Mouse (Mus musculus): ENCODE measurements at regions not wholly inside any gene's neighbourhood (a gene's known extent, or its start where the extent isn't known, plus 50 kb on each side); places are given as distances from the start of the nearest gene placed in this dataset.
"Not testable (repeated sequence)": the region's sequence is repeated elsewhere in the genome, so short reads cannot be mapped to it uniquely, and the experiment has no call there.

DNA sequence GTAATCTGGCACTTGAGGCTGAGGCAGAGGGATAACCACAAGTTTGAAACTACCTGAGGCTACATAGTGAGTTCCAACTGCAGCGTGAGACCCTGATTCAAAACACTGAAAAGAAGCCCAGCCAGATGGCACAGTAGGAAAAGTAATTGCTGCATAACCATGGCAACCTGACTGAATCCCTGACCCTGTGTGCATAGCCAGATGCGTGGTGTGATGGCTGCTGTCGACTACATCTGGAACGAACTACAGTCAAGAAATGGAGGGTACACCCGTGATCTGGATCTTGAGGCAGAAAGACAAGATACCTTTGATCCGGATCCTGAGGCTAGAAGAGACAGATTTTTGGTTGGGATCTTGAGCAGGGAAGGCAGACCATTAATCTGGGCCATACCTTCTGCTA lies 153.2 kb upstream of the Pkdcc start:
- Histone ChIP-seq H3K27me3 (ENCODE audit: insufficient read depth, low read length) (no peaks in the 10 kb centered on the region), H3K9me3 (ENCODE audit: low read length) (no peaks in the 10 kb centered on the region), H3K4me3 (replicated peaks; ENCODE audit: low read length) (no peak overlapping the region), H3K4me1 (replicated peaks; ENCODE audit: low read depth, low read length) (no peaks in the 10 kb centered on the region), H3K36me3 (ENCODE audit: insufficient read depth, low read length) (no peaks in the 10 kb centered on the region)
- TF ChIP-seq POU5F1 (IDR thresholded peaks at IDR 0.05; ENCODE audit: borderline replicate concordance, low read length) (no peak), NANOG (IDR thresholded peaks at IDR 0.05; ENCODE audit: borderline replicate concordance, low read length) (no peak), CTCF (conservative IDR thresholded peaks at IDR 0.05; ENCODE audit: low read length) (no peak)

DNA sequence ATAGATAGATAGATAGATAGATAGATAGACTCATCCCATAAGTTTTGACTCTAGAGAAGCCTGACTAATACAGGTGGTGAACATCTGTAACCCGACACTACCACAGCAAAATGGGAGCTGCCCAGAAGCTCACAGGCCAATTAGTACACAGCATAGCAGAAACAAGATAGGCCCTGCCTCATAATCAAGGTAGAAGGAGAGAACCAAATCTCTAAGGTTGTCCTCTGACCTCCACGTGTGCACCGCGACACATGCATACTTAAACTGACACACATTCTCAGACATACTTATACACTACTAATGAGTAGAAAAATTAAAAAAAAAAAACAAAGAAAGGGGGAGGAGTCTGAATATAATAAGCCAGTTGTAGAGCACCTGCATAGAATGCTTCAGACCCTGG lies 151.2 kb upstream of the Pkdcc start:
- Histone ChIP-seq H3K27me3 (ENCODE audit: insufficient read depth, low read length) (no peaks in the 10 kb centered on the region), H3K36me3 (ENCODE audit: insufficient read depth, low read length) (no peaks in the 10 kb centered on the region), H3K4me3 (replicated peaks; ENCODE audit: low read length) (no peak overlapping the region), H3K4me1 (replicated peaks; ENCODE audit: low read depth, low read length) (no peaks in the 10 kb centered on the region), H3K9me3 (ENCODE audit: low read length) (no peaks in the 10 kb centered on the region)
- TF ChIP-seq NANOG (IDR thresholded peaks at IDR 0.05; ENCODE audit: borderline replicate concordance, low read length) (no peak), POU5F1 (IDR thresholded peaks at IDR 0.05; ENCODE audit: borderline replicate concordance, low read length) (no peak), CTCF (conservative IDR thresholded peaks at IDR 0.05; ENCODE audit: low read length) (no peak)

DNA sequence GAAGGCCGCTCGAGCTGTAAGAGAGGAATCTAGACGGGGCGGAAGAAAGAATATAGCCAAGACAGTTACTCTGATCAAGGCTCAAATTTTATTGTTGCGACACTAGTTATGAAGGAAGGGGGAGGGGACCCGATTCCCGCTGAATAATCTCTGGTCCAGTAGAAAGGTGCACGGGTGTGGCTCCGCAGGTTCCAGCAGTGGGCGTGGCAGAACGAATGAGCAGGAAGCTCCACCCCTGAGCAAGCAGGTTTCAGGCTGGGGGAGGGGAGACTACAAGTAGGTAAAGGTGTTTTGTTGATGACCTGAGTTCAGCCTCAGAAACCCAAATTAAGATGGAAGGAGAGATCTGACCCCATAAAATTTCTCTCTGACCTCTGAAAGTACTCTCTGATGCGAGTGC lies 150.7 kb upstream of the Pkdcc start:
- not testable (repeated sequence) for H3K9me3 ChIP-seq (ENCODE audit: low read length); H3K36me3 ChIP-seq (ENCODE audit: insufficient read depth, low read length); H3K27me3 ChIP-seq (ENCODE audit: insufficient read depth, low read length); H3K4me3 ChIP-seq (replicated peaks; ENCODE audit: low read length); H3K4me1 ChIP-seq (replicated peaks; ENCODE audit: low read depth, low read length)

DNA sequence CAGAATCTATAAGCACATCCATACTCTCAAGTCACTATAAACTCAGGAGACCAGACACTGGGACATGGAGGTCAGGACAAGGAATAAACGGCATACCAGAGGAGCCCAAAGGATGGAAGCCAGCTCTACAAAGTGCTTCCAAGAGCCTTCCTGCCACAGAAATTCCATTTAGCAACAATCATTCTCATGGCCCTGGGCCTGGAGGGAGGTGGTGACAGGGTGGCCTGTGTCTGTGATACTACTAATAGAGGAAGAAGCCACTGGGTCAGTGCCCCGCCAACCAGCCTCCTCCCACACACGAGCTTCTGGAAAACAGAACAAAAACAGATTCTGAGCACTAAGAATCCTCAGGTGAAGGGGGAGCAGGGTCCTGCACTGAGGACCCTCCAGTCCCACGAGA lies 145.8 kb upstream of the Pkdcc start:
- Histone ChIP-seq H3K9me3 (ENCODE audit: low read length) (no peaks in the 10 kb centered on the region), H3K4me3 (replicated peaks; ENCODE audit: low read length) (no peak overlapping the region), H3K36me3 (ENCODE audit: insufficient read depth, low read length) (no peaks in the 10 kb centered on the region), H3K27me3 (ENCODE audit: insufficient read depth, low read length) (no peaks in the 10 kb centered on the region), H3K4me1 (replicated peaks; ENCODE audit: low read depth, low read length) (no peaks in the 10 kb centered on the region)
- TF ChIP-seq POU5F1 (IDR thresholded peaks at IDR 0.05; ENCODE audit: borderline replicate concordance, low read length), result no peak
- TF ChIP-seq CTCF (conservative IDR thresholded peaks at IDR 0.05; ENCODE audit: low read length), result no peak
- TF ChIP-seq NANOG (IDR thresholded peaks at IDR 0.05; ENCODE audit: borderline replicate concordance, low read length), result no peak

DNA sequence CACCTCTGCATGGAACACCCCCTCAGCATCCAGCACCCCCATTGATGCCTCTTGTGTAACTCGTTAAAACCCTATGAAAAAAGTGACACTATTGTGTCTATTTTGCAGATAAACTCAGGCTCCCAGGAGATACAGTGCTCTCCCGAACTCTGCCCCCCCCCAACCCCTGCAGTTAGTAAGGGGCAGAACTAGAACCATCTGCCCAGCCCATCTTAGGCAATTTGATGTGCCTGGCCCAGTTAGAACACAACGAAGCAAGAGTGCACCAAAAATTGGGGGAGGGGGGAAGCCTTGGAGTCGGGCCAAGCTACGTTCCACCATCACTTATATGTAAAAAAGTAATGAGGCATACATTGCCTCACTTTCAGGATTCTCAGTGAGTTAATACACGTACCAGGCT lies 143.3 kb upstream of the Pkdcc start:
- no peak overlapping the region for H3K4me3 ChIP-seq (replicated peaks; ENCODE audit: low read length)
- no peaks in the 10 kb centered on the region for H3K4me1 ChIP-seq (replicated peaks; ENCODE audit: low read depth, low read length)
- H3K9me3 ChIP-seq (ENCODE audit: low read length), result no peaks in the 10 kb centered on the region
- no peak for TF ChIP-seq POU5F1 (IDR thresholded peaks at IDR 0.05; ENCODE audit: borderline replicate concordance, low read length)
- no peak for TF ChIP-seq NANOG (IDR thresholded peaks at IDR 0.05; ENCODE audit: borderline replicate concordance, low read length)
- no peak for TF ChIP-seq CTCF (conservative IDR thresholded peaks at IDR 0.05; ENCODE audit: low read length)
- H3K27me3 ChIP-seq (ENCODE audit: insufficient read depth, low read length), result no peaks in the 10 kb centered on the region
- H3K36me3 ChIP-seq (ENCODE audit: insufficient read depth, low read length), result no peaks in the 10 kb centered on the region

DNA sequence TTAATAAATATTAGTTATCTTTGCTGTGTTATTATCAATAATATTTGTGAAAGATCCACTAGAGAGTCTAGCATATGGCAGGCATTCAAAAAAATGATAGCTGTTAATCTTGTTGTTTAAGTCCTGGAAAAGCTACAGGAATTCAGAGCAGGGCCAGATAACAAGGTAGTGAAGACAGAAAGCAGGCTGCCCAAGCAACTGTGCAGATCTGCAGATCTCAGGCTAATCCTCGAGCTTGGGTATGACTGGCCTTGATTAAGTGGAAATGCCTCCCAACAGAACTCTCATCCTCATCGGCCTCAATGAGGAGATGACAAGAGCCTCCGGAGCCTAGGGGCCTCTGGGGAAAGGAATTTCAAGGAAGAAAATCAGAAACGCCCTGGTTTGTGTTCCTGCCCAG lies 142.9 kb upstream of the Pkdcc start:
- Histone ChIP-seq H3K27me3 (ENCODE audit: insufficient read depth, low read length) (no peaks in the 10 kb centered on the region), H3K9me3 (ENCODE audit: low read length) (no peaks in the 10 kb centered on the region), H3K4me1 (replicated peaks; ENCODE audit: low read depth, low read length) (no peaks in the 10 kb centered on the region), H3K4me3 (replicated peaks; ENCODE audit: low read length) (no peak overlapping the region), H3K36me3 (ENCODE audit: insufficient read depth, low read length) (no peaks in the 10 kb centered on the region)
- TF ChIP-seq POU5F1 (IDR thresholded peaks at IDR 0.05; ENCODE audit: borderline replicate concordance, low read length) (no peak), NANOG (IDR thresholded peaks at IDR 0.05; ENCODE audit: borderline replicate concordance, low read length) (no peak), CTCF (conservative IDR thresholded peaks at IDR 0.05; ENCODE audit: low read length) (no peak)

DNA sequence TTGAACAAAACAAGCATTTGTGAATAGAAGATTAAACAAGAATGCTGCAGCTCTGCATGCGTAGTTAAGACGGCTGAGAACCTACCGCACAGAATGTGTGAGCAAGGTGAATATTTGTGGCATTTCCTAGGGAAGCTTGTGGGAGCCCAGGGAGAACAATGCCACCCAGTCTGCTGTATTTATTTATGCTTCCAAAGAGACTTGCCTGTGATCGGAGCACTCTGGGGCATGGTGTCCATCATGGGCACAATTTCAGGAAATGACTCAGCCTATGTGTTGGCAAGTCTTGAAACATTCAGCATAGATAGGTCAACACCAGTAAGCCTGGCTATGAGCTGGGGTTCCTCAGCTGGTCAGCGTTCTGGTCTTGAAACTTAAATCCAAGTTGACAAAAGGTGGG lies 140.2 kb upstream of the Pkdcc start:
- Histone ChIP-seq H3K4me1 (replicated peaks; ENCODE audit: low read depth, low read length) (no peaks in the 10 kb centered on the region), H3K36me3 (ENCODE audit: insufficient read depth, low read length) (no peaks in the 10 kb centered on the region), H3K27me3 (ENCODE audit: insufficient read depth, low read length) (no peaks in the 10 kb centered on the region), H3K4me3 (replicated peaks; ENCODE audit: low read length) (no peak overlapping the region), H3K9me3 (ENCODE audit: low read length) (no peaks in the 10 kb centered on the region)
- TF ChIP-seq NANOG (IDR thresholded peaks at IDR 0.05; ENCODE audit: borderline replicate concordance, low read length) (no peak), CTCF (conservative IDR thresholded peaks at IDR 0.05; ENCODE audit: low read length) (no peak), POU5F1 (IDR thresholded peaks at IDR 0.05; ENCODE audit: borderline replicate concordance, low read length) (no peak)

DNA sequence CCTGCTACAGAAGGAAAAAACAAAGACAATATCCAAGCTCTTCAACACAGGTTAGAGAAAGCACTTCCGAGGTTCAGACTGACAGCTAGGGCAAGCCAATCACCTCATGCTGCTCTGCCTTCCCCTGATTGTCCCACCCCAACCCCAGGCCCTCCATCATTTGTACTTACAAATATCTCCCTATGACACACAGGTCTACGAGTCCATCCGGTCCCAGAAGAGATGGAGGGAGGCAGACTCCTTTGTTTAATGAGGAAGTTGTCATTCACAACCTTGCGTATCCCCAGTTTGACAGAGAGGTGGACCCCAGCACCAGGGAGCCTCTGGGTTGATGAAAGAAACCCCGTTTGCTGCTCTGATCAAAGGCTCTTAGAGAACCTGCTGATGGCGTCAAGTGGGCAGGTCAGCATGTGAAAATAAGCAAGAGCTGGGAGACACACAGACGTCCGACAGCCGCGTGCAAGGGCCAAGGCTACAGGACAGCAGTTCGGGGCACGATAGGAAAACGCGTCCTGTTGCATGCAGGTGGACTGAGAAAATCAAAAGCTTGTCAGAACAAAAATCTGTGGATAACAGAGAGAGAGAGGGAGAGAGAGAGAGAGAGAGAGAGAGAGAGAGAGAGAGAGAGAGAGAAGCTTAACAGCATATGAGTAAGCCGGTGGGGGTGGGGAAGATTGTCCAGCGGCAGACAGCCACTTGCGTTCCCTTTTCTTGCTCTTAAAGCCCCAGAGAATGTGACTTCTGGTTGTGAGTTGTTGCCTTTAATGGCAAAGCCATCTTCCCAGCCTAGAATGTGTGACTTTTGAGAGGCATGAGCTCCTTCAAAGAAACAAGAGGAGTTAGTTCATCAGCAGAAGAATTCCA lies 137.1 kb upstream of the Pkdcc start:
- H3K36me3 ChIP-seq (ENCODE audit: insufficient read depth, low read length), result no peaks in the 10 kb centered on the region
- TF ChIP-seq POU5F1 (IDR thresholded peaks at IDR 0.05; ENCODE audit: borderline replicate concordance, low read length) (no peak), NANOG (IDR thresholded peaks at IDR 0.05; ENCODE audit: borderline replicate concordance, low read length) (no peak), CTCF (conservative IDR thresholded peaks at IDR 0.05; ENCODE audit: low read length) (no peak)
- peaks cover 8% of the 10 kb centered on the region for H3K9me3 ChIP-seq (ENCODE audit: low read length)
- H3K4me3 ChIP-seq (replicated peaks; ENCODE audit: low read length), result no peak overlapping the region
- no peaks in the 10 kb centered on the region for H3K27me3 ChIP-seq (ENCODE audit: insufficient read depth, low read length)
- no peaks in the 10 kb centered on the region for H3K4me1 ChIP-seq (replicated peaks; ENCODE audit: low read depth, low read length)
